Mouse (Mus musculus) adrenal gland (tissue): ENCODE measurements at regions not wholly inside any gene's neighbourhood (a gene's known extent, or its start where the extent isn't known, plus 50 kb on each side); places are given as distances from the start of the nearest gene placed in this dataset.

Experiments
- intact Hi-C: fragments of 180-260 bp; cut with DNase I; formaldehyde crosslinking; loops from one replicate; pipeline ENCODE4 v1.15.1; 2025

GRCm38 (mm10) chr13:42498351-42498750, 182.1 kb upstream of the Phactr1 start:
- intact Hi-C loops = no loop called here

DNA sequence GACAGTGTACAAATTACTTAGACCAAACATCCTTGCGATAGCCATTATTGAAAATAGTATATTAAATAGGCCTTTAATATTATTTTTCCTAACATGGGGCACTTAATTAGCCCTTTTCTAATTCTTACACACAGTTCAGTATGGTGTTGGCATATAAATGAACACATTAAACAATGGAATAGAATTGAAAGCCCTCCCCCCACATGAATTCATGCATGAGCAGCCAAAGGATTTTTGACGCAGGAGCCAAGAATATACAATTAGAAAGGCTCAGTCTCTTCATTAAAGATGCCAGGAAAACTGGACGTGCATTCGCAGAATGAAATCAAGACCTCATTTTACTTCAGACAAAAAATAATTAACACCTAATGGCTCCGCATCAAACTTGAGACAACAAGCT, 172.9 kb upstream of the Phactr1 start:
- intact Hi-C loops = no loop called here

DNA sequence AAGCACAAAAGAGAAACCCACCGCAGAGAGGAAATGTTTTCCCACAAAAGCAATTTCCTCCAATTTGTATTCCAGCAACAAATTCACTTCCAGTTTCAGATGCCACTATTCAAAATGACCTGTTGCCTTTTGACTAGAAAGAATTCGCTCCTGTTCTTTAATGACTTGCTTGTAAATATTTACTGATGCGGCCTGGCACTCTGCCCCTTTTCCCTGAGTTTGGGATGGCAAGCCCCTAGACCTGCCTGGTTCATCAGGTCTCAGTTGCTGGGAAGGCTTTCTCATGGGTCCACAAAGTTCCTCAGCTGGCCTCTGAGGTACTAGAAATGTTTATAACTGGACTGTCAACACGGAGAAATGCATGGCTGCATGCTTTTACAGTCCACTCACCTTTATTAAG, 161.7 kb upstream of the Phactr1 start:
- intact Hi-C loops = no loop called here

DNA sequence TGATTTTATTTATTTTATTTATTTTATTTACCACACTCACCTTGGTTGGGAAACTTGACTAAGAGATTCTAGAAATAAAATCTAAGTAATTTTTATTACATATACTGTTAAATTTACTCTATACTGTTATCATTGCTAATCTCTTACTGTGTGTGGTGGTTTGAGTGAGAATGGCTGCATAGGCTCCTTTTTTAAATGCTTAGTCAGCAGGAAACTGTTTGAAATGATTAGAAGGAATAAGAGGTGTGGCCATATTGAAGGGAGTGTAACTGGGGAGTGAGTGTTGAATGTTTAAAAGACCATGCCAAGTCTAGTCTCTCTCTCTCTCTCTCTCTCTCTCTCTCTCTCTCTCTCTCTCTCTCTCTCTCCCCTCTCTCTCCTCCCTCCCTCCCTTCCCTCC, 157.9 kb upstream of the Phactr1 start:
- intact Hi-C loops = no loop called here

GRCm38 (mm10) chr13:42526163-42526562, 154.3 kb upstream of the Phactr1 start:
- intact Hi-C loops = no loop called here

DNA sequence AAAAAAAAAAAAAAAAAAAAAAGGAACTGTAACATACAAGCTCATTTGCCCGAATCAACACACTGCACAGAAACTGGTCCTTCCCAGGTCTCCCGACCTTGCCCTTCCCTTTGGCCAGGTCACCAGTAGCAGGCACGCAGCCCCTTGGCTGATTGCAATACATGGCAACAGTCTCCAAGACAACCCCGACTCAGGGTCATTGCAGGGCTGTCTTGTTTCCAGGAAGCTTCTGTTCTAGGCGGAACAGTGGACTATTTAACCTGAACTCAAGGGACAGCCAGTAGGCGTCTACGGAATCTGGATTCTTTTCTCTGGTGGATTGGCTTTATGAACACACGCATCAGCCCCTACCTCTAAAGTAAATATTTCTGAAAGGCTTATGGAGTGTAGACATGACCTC, 153.5 kb upstream of the Phactr1 start:
- intact Hi-C loops = no loop called here

- intact Hi-C loops = no loop called here
Observed at GRCm38 (mm10) chr13:42528169-42528568, 152.3 kb upstream of the Phactr1 start.

GRCm38 (mm10) chr13:42536501-42537210, 143.8 kb upstream of the Phactr1 start:
- intact Hi-C loops = no loop called here

GRCm38 (mm10) chr13:42538046-42538445, 142.4 kb upstream of the Phactr1 start:
- intact Hi-C loops = no loop called here

- intact Hi-C loops = loop anchor here (10.0 kb wide), 1 partner anchor 70 kb away; no protein-coding TSS in a partner anchor
Observed at GRCm38 (mm10) chr13:42544536-42545094, 135.8 kb upstream of the Phactr1 start.

GRCm38 (mm10) chr13:42546389-42546788, 134.0 kb upstream of the Phactr1 start:
- intact Hi-C loops = loop anchor here (10.0 kb wide), 1 partner anchor 72 kb away; no protein-coding TSS in a partner anchor

- intact Hi-C loops = loop anchor here (10.0 kb wide), 1 partner anchor 72 kb away; no protein-coding TSS in a partner anchor
Observed at GRCm38 (mm10) chr13:42546851-42547250, 133.6 kb upstream of the Phactr1 start.

GRCm38 (mm10) chr13:42549021-42549559, 131.3 kb upstream of the Phactr1 start:
- intact Hi-C loops = loop anchor here (10.0 kb wide), 1 partner anchor 74 kb away; no protein-coding TSS in a partner anchor

- intact Hi-C loops = no loop called here
Observed at GRCm38 (mm10) chr13:42554961-42555360, 125.5 kb upstream of the Phactr1 start.

DNA sequence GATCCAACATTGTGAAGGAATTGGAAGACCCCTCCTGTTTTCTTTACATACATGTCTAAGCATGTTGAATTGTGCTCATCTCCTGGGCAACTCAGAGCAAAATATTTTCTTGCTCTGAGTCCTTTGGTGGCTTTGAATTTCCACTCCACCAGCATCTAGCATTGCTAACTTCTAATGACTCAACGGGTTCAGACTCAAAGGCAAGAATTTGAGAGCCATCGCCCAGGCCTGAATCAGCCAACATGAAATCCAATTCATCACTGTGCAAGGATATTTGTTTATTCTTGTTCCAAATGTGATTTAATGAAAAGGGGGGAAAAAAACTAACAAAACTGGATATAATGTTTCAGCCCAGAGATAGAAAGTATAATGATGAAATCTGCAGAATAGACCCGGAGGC, 121.9 kb upstream of the Phactr1 start:
- intact Hi-C loops = no loop called here

GRCm38 (mm10) chr13:42561446-42561845, 119.0 kb upstream of the Phactr1 start:
- intact Hi-C loops = no loop called here

DNA sequence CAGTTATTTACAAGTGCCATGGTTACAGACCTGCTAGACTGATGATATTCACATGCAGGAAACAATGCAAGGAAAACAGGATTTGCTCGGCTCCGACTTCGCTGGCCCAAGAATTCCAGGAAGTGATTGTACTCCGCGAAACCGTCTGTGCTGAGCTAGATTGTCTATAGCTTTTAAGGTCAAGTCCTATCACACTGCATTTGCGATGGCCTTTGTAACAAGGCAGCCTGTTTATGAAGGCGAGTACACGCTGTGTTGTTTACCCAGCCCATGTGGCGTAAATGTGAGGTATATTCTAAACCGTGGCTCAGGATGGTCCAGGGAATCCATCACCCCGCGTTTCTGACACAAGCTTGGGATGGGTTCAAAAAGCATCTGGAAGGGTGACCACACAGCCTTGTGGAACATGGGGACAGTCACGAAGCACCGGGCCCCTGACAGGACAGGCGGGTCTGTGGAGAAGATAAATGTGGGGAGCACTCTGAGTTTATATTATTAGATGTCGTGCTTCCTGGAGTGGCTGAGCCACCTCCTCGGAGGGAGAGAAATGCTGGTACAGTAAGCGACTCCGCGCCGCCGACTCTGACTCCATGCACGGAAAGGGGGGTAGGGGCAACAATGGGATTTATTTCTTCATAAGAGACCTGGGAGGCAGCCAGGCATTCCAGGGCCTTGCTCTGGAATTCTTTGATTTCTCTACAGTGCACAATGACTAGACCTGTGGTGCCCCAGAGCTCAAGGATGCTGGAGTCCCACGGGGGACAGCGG, 114.9 kb upstream of the Phactr1 start:
- intact Hi-C loops = no loop called here

GRCm38 (mm10) chr13:42570600-42571348, 109.6 kb upstream of the Phactr1 start:
- intact Hi-C loops = no loop called here

DNA sequence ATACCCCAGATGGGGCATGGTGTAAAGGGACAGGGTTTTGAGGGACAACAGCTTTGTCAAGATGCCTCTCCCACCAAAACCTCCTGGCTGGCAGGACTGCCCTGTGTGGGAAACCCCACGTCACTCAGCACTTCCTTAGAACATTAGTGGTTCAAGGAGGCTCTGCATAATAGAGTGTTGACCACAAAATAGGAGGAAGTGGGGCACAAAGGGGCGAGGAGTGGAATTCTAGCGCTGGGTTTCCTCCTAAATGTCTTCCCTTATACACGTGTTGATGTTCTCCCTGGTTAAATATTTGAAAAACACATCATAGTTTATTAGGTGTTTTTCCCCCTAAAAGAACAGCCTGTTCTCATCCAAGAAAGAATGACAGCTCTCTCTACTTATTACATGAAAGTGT, 106.2 kb upstream of the Phactr1 start:
- intact Hi-C loops = no loop called here

DNA sequence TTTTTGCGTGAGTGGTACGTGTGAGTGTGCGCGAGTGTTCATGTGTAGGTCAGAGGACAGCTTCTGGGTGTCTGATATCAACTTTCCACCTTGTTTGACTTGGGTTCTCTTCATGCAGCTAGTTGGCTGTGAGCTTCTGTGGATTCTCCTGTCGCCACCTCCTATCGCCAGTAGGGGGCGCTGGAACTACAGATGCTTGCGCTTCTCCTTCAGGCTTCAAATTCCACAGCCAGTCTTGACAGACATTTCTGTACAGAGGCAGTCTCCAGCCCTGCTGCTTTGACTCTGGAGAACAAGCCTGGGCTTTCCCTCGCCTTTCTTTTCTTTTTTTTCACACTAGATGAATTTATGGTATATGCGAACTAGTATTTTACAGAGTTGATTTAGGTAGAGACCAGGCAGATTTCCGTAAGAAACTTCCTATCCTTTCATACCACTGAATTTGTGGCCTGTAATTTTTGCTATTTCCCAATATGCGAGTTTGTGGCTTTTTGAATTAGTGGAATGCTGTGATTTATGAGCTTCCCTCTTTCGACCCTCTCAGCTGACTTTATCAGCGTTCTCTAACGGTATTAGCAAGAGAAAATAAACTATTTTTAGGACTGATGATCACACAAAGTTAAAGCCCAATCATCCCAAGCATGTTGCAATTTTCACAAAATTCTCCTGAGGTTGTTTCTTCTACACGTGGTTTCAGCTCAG, 104.5 kb upstream of the Phactr1 start:
- intact Hi-C loops = no loop called here

DNA sequence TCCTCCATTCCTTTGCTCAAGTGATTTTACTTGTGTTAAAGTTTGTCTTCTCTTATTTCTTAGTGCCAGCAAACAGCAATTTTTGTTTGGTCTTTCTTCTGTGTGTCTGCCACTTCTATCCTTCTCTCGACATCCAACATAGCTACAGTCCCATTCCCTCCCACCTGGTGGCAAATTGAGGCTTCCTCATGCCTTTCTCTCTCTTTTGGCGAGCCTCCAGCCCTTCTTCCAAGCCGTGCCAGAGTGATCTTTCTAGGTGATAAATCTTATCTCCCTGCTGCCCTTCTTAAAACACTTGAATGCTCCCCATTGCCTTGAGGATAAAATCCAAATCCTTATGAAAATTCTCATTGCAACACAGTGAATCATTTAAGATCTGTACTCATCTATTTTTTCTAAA, 101.0 kb upstream of the Phactr1 start:
- intact Hi-C loops = no loop called here
